Mouse (Mus musculus) stomach, embryonic 15.5 days (tissue): Measurements from ENCODE around the gene Gm20388. TPM values are rescaled to one million over a fixed set of nuclear protein-coding genes. Genes with fewer than 3 reads are reported as not detected.

Experiments used
- ATAC-seq: fragments of 200-750 bp; cut with Nextera tagmentation; 2 replicates; pipeline ENCODE4 v1.8.0; 2017; ENCODE audit warnings: low read depth, moderate number of reproducible peaks, moderate TSS enrichment; ENCODE audit not compliant: insufficient read depth, low FRiP score
- H3K27ac ChIP-seq: fragments of 300-500 bp; sonication (generic); 2 replicates; pipeline ENCODE4 v1.5.1; 2015; ENCODE audit warnings: mild to moderate bottlenecking, inconsistent platforms
- H3K27me3 ChIP-seq: fragments of 300-500 bp; sonication (generic); replicated peaks from 2 replicates; pipeline ENCODE4 v1.6.1; 2015; ENCODE audit warnings: inconsistent platforms
- H3K36me3 ChIP-seq: fragments of 300-500 bp; sonication (generic); 2 replicates; pipeline ENCODE4 v1.6.1; 2015; ENCODE audit warnings: inconsistent platforms
- H3K4me1 ChIP-seq: fragments of 300-500 bp; sonication (generic); 2 replicates; pipeline ENCODE4 v1.6.1; 2015; ENCODE audit warnings: inconsistent platforms
- H3K4me2 ChIP-seq: fragments of 300-500 bp; sonication (generic); 2 replicates; pipeline ENCODE4 v1.6.1; 2015; ENCODE audit warnings: mild to moderate bottlenecking, inconsistent platforms
- H3K4me3 ChIP-seq: fragments of 300-500 bp; sonication (generic); replicated peaks from 2 replicates; pipeline ENCODE4 v1.5.1; 2015; ENCODE audit warnings: inconsistent platforms
- H3K9ac ChIP-seq: fragments of 300-500 bp; sonication (generic); 2 replicates; pipeline ENCODE4 v1.6.1; 2015; ENCODE audit warnings: inconsistent platforms
- H3K9me3 ChIP-seq: fragments of 300-500 bp; sonication (generic); 2 replicates; pipeline ENCODE4 v1.6.1; 2016; ENCODE audit warnings: inconsistent platforms
- WGBS: fragments of 180-500 bp; shearing (Covaris S2); methylation state at CpG from one replicate; pipeline ENCODE4 v1.1.7; 2015; 5-methylcytosine and 5-hydroxymethylcytosine counted together
- polyA plus RNA-seq: library from polyadenylated mRNA; unstranded; fragments of >200 nt; fragmentation: Nextera tagmentation; extraction: Ambion mirVana; gene quantifications from 2 replicates; pipeline ENCODE4 v1.2.1, GENCODE M21; 2015

Gm20388 gene
- polyA plus RNA-seq, 1 experiment from 2014 or later = not detected

- no peaks in the 10 kb centered on the region for H3K36me3 ChIP-seq
- peak; percentile 74 for ATAC-seq
- no peak overlapping the region for H3K9ac ChIP-seq
- H3K4me2 ChIP-seq = peak overlapping the region; percentile 83
- peaks cover 93% of the 10 kb centered on the region for H3K27me3 ChIP-seq
- under 1% methylated on average over 35 of the region's 36 CpGs for WGBS
- H3K4me1 ChIP-seq = peaks cover 16% of the 10 kb centered on the region
- H3K4me3 ChIP-seq = peak overlapping the region; percentile 44
- H3K9me3 ChIP-seq = no peaks in the 10 kb centered on the region
- peak overlapping the region; percentile 67; the same call in 1 of the 2 replicates for H3K27ac ChIP-seq
Observed at GRCm38 (mm10) chr8:121125311-121125876, 1214.8 kb downstream of the Gm20388 start.

GRCm38 (mm10) chr8:121126191-121126590 is 1215.5 kb downstream of the Gm20388 start:
- H3K36me3 ChIP-seq = no peaks in the 10 kb centered on the region
- H3K9ac ChIP-seq = no peak overlapping the region
- no peaks in the 10 kb centered on the region for H3K9me3 ChIP-seq
- H3K27ac ChIP-seq = 0 out of 2 replicates have a peak overlapping the region, but pooled peaks have one; percentile 54
- H3K4me2 ChIP-seq = peak overlapping the region; percentile 83
- 13% methylated on average over 6 of the region's 6 CpGs for WGBS
- no peak for ATAC-seq
- H3K4me3 ChIP-seq = peak overlapping the region; percentile 44
- H3K4me1 ChIP-seq = peaks cover 16% of the 10 kb centered on the region
- H3K27me3 ChIP-seq = peaks cover 86% of the 10 kb centered on the region

GRCm38 (mm10) chr8:121126694-121127093 is 1216.1 kb downstream of the Gm20388 start:
- no peaks in the 10 kb centered on the region for H3K36me3 ChIP-seq
- H3K4me1 ChIP-seq = peaks cover 16% of the 10 kb centered on the region
- H3K4me2 ChIP-seq = peak overlapping the region; percentile 83; the same call in 1 of the 2 replicates
- H3K4me3 ChIP-seq = peak overlapping the region; percentile 44; the same call in 1 of the 2 replicates
- 0 out of 2 replicates have a peak overlapping the region, but pooled peaks have one; percentile 31 for H3K27ac ChIP-seq
- 14% methylated on average over 6 of the region's 6 CpGs for WGBS
- no peaks in the 10 kb centered on the region for H3K9me3 ChIP-seq
- H3K27me3 ChIP-seq = peaks cover 81% of the 10 kb centered on the region
- H3K9ac ChIP-seq = no peak overlapping the region
- ATAC-seq = no peak

GRCm38 (mm10) chr8:121127291-121127701 is 1216.7 kb downstream of the Gm20388 start:
- no peak overlapping the region for H3K9ac ChIP-seq
- 0 out of 2 replicates have a peak overlapping the region, but pooled peaks have one; percentile 5 for H3K4me2 ChIP-seq
- peak overlapping the region; percentile 31; the same call in 1 of the 2 replicates for H3K27ac ChIP-seq
- H3K4me1 ChIP-seq = peaks cover 16% of the 10 kb centered on the region
- no peaks in the 10 kb centered on the region for H3K36me3 ChIP-seq
- WGBS = 9% methylated on average over 11 of the region's 11 CpGs
- no peak overlapping the region; the same call in 1 of the 2 replicates for H3K4me3 ChIP-seq
- H3K9me3 ChIP-seq = no peaks in the 10 kb centered on the region
- no peak for ATAC-seq
- H3K27me3 ChIP-seq = peaks cover 75% of the 10 kb centered on the region

- peaks cover 69% of the 10 kb centered on the region for H3K27me3 ChIP-seq
- ATAC-seq = no peak
- peaks cover 16% of the 10 kb centered on the region for H3K4me1 ChIP-seq
- peak within 1 kb of the TSS; percentile 86 for H3K27ac ChIP-seq
- H3K9me3 ChIP-seq = no peaks in the 10 kb centered on the region
- peak within 1 kb of the TSS; percentile 50 for H3K4me2 ChIP-seq
- H3K4me3 ChIP-seq = peak within 1 kb of the TSS; percentile 42
- WGBS = 3% methylated on average over 43 of the region's 43 CpGs
- H3K36me3 ChIP-seq = no peaks in the 10 kb centered on the region
- peak within 1 kb of the TSS; percentile 31; the same call in 1 of the 2 replicates for H3K9ac ChIP-seq
Observed at GRCm38 (mm10) chr8:121127756-121128375, 1217.2 kb downstream of the Gm20388 start, which contains the start of gene Foxl1. TSS of gene Foxl1 (plus strand) at chr8:121127940.

- H3K9ac ChIP-seq = peak overlapping the region; percentile 31; the same call in 1 of the 2 replicates
- peak overlapping the region; percentile 50 for H3K4me2 ChIP-seq
- H3K9me3 ChIP-seq = no peaks in the 10 kb centered on the region
- H3K4me3 ChIP-seq = peak overlapping the region; percentile 42
- no peaks in the 10 kb centered on the region for H3K36me3 ChIP-seq
- ATAC-seq = no peak
- peaks cover 16% of the 10 kb centered on the region for H3K4me1 ChIP-seq
- peak overlapping the region; percentile 86 for H3K27ac ChIP-seq
- peaks cover 61% of the 10 kb centered on the region for H3K27me3 ChIP-seq
- WGBS = 6% methylated on average over 55 of the region's 55 CpGs
Observed at GRCm38 (mm10) chr8:121128531-121129264, 1218.1 kb downstream of the Gm20388 start.

GRCm38 (mm10) chr8:121129265-121129940 is 1218.8 kb downstream of the Gm20388 start:
- no peak for ATAC-seq
- no peak overlapping the region for H3K27ac ChIP-seq
- H3K4me3 ChIP-seq = peak overlapping the region; percentile 42
- no peaks in the 10 kb centered on the region for H3K36me3 ChIP-seq
- H3K4me2 ChIP-seq = peak overlapping the region; percentile 50
- no peak overlapping the region for H3K9ac ChIP-seq
- peaks cover 16% of the 10 kb centered on the region for H3K4me1 ChIP-seq
- 32% methylated on average over 16 of the region's 16 CpGs for WGBS
- no peaks in the 10 kb centered on the region for H3K9me3 ChIP-seq
- peaks cover 55% of the 10 kb centered on the region for H3K27me3 ChIP-seq

- Histone ChIP-seq H3K4me1 (peaks cover 14% of the 10 kb centered on the region), H3K27ac (no peak overlapping the region), H3K9me3 (no peaks in the 10 kb centered on the region), H3K36me3 (no peaks in the 10 kb centered on the region), H3K4me2 (peak overlapping the region; percentile 50), H3K27me3 (peaks cover 46% of the 10 kb centered on the region), H3K4me3 (peak overlapping the region; percentile 14), H3K9ac (no peak overlapping the region)
- 38% methylated on average over 5 of the region's 5 CpGs for WGBS
- no peak for ATAC-seq
Observed at GRCm38 (mm10) chr8:121130522-121130921, 1219.9 kb downstream of the Gm20388 start.

GRCm38 (mm10) chr8:121132961-121133513 is 1222.4 kb downstream of the Gm20388 start:
- no peaks in the 10 kb centered on the region for H3K9me3 ChIP-seq
- no peak for ATAC-seq
- H3K27ac ChIP-seq = no peak overlapping the region
- H3K9ac ChIP-seq = no peak overlapping the region
- peaks cover 10% of the 10 kb centered on the region for H3K4me1 ChIP-seq
- no peak overlapping the region for H3K4me2 ChIP-seq
- peaks cover 23% of the 10 kb centered on the region for H3K27me3 ChIP-seq
- WGBS = 80% methylated on average over 5 of the region's 5 CpGs
- no peak overlapping the region for H3K4me3 ChIP-seq
- no peaks in the 10 kb centered on the region for H3K36me3 ChIP-seq

GRCm38 (mm10) chr8:121134102-121134501 is 1223.5 kb downstream of the Gm20388 start:
- ATAC-seq = no peak
- Histone ChIP-seq H3K4me3 (no peak overlapping the region), H3K36me3 (no peaks in the 10 kb centered on the region), H3K27me3 (peaks cover 13% of the 10 kb centered on the region), H3K4me2 (no peak overlapping the region), H3K4me1 (0 out of 2 replicates have a peak, but pooled peaks cover 2% of the 10 kb centered on the region), H3K9me3 (no peaks in the 10 kb centered on the region), H3K9ac (no peak overlapping the region), H3K27ac (no peak overlapping the region)
- 86% methylated on average over 10 of the region's 10 CpGs for WGBS

GRCm38 (mm10) chr8:121134512-121134911 is 1223.9 kb downstream of the Gm20388 start:
- Histone ChIP-seq H3K36me3 (no peaks in the 10 kb centered on the region), H3K27me3 (peaks cover 9% of the 10 kb centered on the region; the same call in 1 of the 2 replicates), H3K4me1 (0 out of 2 replicates have a peak, but pooled peaks cover 2% of the 10 kb centered on the region), H3K9ac (no peak overlapping the region), H3K27ac (no peak overlapping the region), H3K4me2 (no peak overlapping the region), H3K4me3 (no peak overlapping the region), H3K9me3 (no peaks in the 10 kb centered on the region)
- no peak for ATAC-seq
- 86% methylated on average over 11 of the region's 11 CpGs for WGBS
